Mouse (Mus musculus): ENCODE data around the gene Rho. TPM values are rescaled to one million over a fixed set of nuclear protein-coding genes. Genes with fewer than 3 reads are reported as not detected.

The Rho gene
- total RNA-seq, 1 experiment: 0.13 TPM

- Histone ChIP-seq H3K4me3 (ENCODE audit: insufficient read depth in 1 of 2, low read depth in 1 of 2, low read length in 2 of 2, poor library complexity in 1 of 2, severe bottlenecking in 1 of 2) (no peak overlapping the region), H3K9ac (ENCODE audit: insufficient read depth, low read depth, low read length, poor library complexity, severe bottlenecking) (no peak overlapping the region), H3K36me3 (ENCODE audit: control insufficient read depth, insufficient read depth, low read length, poor library complexity, severe bottlenecking) (no peaks in the 10 kb centered on the region), H3K27ac (ENCODE audit: insufficient read depth, low read depth, low read length, poor library complexity, severe bottlenecking) (no peak overlapping the region), H3K4me1 (ENCODE audit: control insufficient read depth in 2 of 2, insufficient read depth in 2 of 2, low read length in 2 of 2, poor library complexity in 1 of 2) (no peaks in the 10 kb centered on the region), H3K9me3 (ENCODE audit: control insufficient read depth, insufficient read depth, low read depth, low read length) (no peaks in the 10 kb centered on the region)
- DNase-seq (ENCODE audit: low read depth, low spot score): no peak
- in situ Hi-C loops (cut with MboI; ENCODE audit: low sequenced_read_pairs in 2 of 2, unreplicated experiment in 2 of 2): no loop called here
- TF ChIP-seq ZNF384 (IDR thresholded peaks at IDR 0.05; ENCODE audit: low read depth, low read length) (no peak), ZC3H11A (IDR thresholded peaks at IDR 0.05; ENCODE audit: borderline replicate concordance, low read depth, low read length) (no peak), CHD2 (IDR thresholded peaks at IDR 0.05; ENCODE audit: low read depth, low read length) (no peak), HCFC1 (IDR thresholded peaks at IDR 0.05; ENCODE audit: borderline replicate concordance, insufficient read depth, low read length) (no peak), MAFK (IDR thresholded peaks at IDR 0.05; ENCODE audit: insufficient read depth, low read depth, low read length) (no peak)
These were observed 58.1 kb downstream of the Rho start for GRCm38 (mm10) chr6:115989607-115990006.

Other genes starting within 250 kb of the Rho start
- gene Tmem40, start 169.3 kb upstream of the Rho start, total RNA-seq (2012; rRNA removed): 18.4 and 21.9 TPM in 2 replicates
- 10.7 and 10.8 TPM in 2 replicates for gene Cand2, start 157.2 kb upstream of the Rho start, total RNA-seq (2012; rRNA removed)
- gene Rpl32, start 123.0 kb upstream of the Rho start, total RNA-seq (2012; rRNA removed): 2,783 and 3,173 TPM in 2 replicates
- 1.3 and 1.4 TPM in 2 replicates for gene Efcab12, start 93.3 kb upstream of the Rho start, total RNA-seq (2012; rRNA removed)
- gene Mbd4, start 78.4 kb upstream of the Rho start, total RNA-seq (2012; rRNA removed): 15.1 and 18.8 TPM in 2 replicates
- gene Ift122, start 78.3 kb upstream of the Rho start, total RNA-seq (2012; rRNA removed): 8.5 and 10.4 TPM in 2 replicates
- gene H1foo, start 13.2 kb downstream of the Rho start, total RNA-seq (2012; rRNA removed): not detected in 2 replicates
- 2.6 and 8.7 TPM in 2 replicates for gene Plxnd1, start 63.3 kb downstream of the Rho start, total RNA-seq (2012; rRNA removed)